Mouse (Mus musculus) hindbrain, embryonic 10.5 days (tissue): ENCODE results near the gene Gm9837. TPM values are rescaled to one million over a fixed set of nuclear protein-coding genes. Genes with fewer than 3 reads are reported as not detected.

ENCODE experiments used
- DNase-seq: peaks from one replicate; pipeline ENCODE4 v3.0.0-alpha.2; 2017; ENCODE audit warnings: low spot score
- H3K27ac ChIP-seq: fragments of 300-500 bp; sonication (generic); 2 replicates; pipeline ENCODE4 v1.5.1; 2016; ENCODE audit warnings: mild to moderate bottlenecking, moderate library complexity
- H3K27me3 ChIP-seq: fragments of 300-500 bp; sonication (generic); 2 replicates; pipeline ENCODE4 v1.6.1; 2016; ENCODE audit warnings: mild to moderate bottlenecking; ENCODE audit not compliant: poor library complexity, insufficient read depth, severe bottlenecking
- H3K36me3 ChIP-seq: fragments of 300-500 bp; sonication (generic); 2 replicates; pipeline ENCODE4 v1.6.1; 2016; ENCODE audit warnings: mild to moderate bottlenecking, moderate library complexity
- H3K4me1 ChIP-seq: fragments of 300-500 bp; sonication (generic); replicated peaks from 2 replicates; pipeline ENCODE4 v1.6.1; 2016; ENCODE audit warnings: mild to moderate bottlenecking
- H3K4me3 ChIP-seq: fragments of 300-500 bp; sonication (generic); 2 replicates; pipeline ENCODE4 v1.5.1; 2016; ENCODE audit warnings: mild to moderate bottlenecking, moderate library complexity
- H3K9me3 ChIP-seq: fragments of 300-500 bp; sonication (generic); 2 replicates; pipeline ENCODE4 v1.6.1; 2016; ENCODE audit warnings: mild to moderate bottlenecking, moderate library complexity
- WGBS: fragments of 180-500 bp; shearing (Covaris S2); methylation state at CpG from one replicate; pipeline ENCODE4 v1.1.7; 2016; 5-methylcytosine and 5-hydroxymethylcytosine counted together
- polyA plus RNA-seq: library from polyadenylated mRNA; unstranded; fragments of >200 nt; fragmentation: Nextera tagmentation; extraction: Ambion mirVana; gene quantifications from 2 replicates; pipeline ENCODE4 v1.2.1, GENCODE M21; 2016

The Gm9837 gene
- polyA plus RNA-seq, 1 experiment from 2014 or later, result not detected

DNA sequence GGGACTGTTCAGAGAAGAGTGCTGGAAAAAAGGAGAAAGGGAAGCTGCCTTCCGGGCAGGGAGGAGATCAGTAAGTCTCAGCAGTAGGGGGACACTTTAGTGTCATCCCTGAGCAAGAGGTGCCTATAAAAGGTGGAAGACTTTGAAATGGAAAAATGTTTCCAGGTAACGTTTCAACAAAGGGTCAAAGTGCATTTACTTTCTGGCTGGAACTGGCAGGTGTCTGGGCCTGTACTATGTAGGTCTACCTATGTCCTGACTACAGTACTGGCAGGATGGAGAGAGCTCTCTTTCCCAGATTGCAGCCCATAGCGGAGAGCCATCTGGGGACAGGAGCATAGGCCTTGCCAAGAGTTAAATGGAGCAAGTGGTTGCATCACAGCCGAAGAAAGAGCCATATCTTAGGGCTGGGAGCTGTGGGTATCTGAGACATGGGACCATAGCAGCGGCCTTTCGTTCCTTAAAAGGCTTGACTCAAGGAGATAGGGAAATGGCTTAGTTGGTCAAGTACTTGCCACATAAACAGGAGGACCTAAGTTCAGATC, 44.5 kb downstream of the Gm9837 start:
- Histone ChIP-seq H3K27ac (no peak overlapping the region), H3K27me3 (no peaks in the 10 kb centered on the region), H3K4me1 (peaks cover 11% of the 10 kb centered on the region), H3K4me3 (no peak overlapping the region), H3K9me3 (no peaks in the 10 kb centered on the region), H3K36me3 (peaks cover 38% of the 10 kb centered on the region)
- WGBS, result 91% methylated on average over 6 of the region's 6 CpGs
- no peak for DNase-seq

DNA sequence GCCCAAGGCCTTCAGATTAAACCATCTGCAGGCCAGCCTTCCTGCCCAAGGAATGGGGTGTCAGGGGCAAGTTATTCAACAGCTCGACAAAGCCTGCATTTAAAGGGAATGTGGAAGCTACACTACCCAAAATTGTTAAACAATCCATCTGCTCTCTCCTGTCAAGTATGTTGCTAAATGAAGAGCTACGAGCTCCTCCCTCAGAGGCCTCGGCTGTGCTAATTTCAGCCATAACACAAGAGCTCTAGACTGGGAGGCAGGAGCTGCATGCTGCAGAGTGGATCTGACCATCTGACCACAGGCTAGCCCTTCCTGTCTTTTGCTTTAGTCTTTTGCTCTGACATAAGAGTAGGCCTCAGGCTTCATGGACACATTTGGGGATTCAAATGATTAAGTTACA, 45.0 kb downstream of the Gm9837 start:
- no peak for DNase-seq
- H3K4me1 ChIP-seq, result peaks cover 11% of the 10 kb centered on the region
- peaks cover 41% of the 10 kb centered on the region for H3K36me3 ChIP-seq
- H3K27me3 ChIP-seq, result no peaks in the 10 kb centered on the region
- H3K9me3 ChIP-seq, result no peaks in the 10 kb centered on the region
- WGBS, result 84% methylated on average over 3 of the region's 3 CpGs
- no peak overlapping the region for H3K27ac ChIP-seq
- no peak overlapping the region for H3K4me3 ChIP-seq

- no peak overlapping the region for H3K27ac ChIP-seq
- no peaks in the 10 kb centered on the region for H3K27me3 ChIP-seq
- DNase-seq, result no peak
- H3K36me3 ChIP-seq, result peaks cover 45% of the 10 kb centered on the region
- H3K4me3 ChIP-seq, result no peak overlapping the region
- WGBS, result 83% methylated on average over 2 of the region's 2 CpGs
- H3K9me3 ChIP-seq, result no peaks in the 10 kb centered on the region
- H3K4me1 ChIP-seq, result peaks cover 8% of the 10 kb centered on the region
Observed at GRCm38 (mm10) chr11:53424826-53425225, 45.5 kb downstream of the Gm9837 start.

- Histone ChIP-seq H3K27me3 (no peaks in the 10 kb centered on the region), H3K36me3 (peaks cover 50% of the 10 kb centered on the region), H3K4me3 (no peak within 1 kb of the TSS), H3K4me1 (no peaks in the 10 kb centered on the region), H3K9me3 (no peaks in the 10 kb centered on the region), H3K27ac (no peak within 1 kb of the TSS)
- DNase-seq, result no peak
- 89% methylated on average over 4 of the region's 4 CpGs for WGBS
Observed at GRCm38 (mm10) chr11:53423036-53423435, 47.2 kb downstream of the Gm9837 start, which contains the start of gene Leap2. Leap2 (minus strand) TSS chr11:53423170.

Other genes with a start within 250 kb of the Gm9837 start
- 91.2 and 112 TPM in 2 replicates for gene Hspa4, start 170.0 kb downstream of the Gm9837 start, polyA plus RNA-seq
- gene Zcchc10, start 145.8 kb downstream of the Gm9837 start, polyA plus RNA-seq, result 22.6 and 26.0 TPM in 2 replicates
- gene Aff4, start 119.6 kb downstream of the Gm9837 start, polyA plus RNA-seq, result 36.6 and 48.9 TPM in 2 replicates
- gene Leap2, start 47.3 kb downstream of the Gm9837 start, polyA plus RNA-seq, result 0.34 TPM in 1 of 2 replicates, not detected in the other
- gene Uqcrq, start 39.6 kb downstream of the Gm9837 start, polyA plus RNA-seq, result 548 and 642 TPM in 2 replicates
- gene Gdf9, start 39.5 kb downstream of the Gm9837 start, polyA plus RNA-seq, result 2.6 and 2.9 TPM in 2 replicates
- not detected in 2 replicates for gene Gm10447, start 13.4 kb downstream of the Gm9837 start, polyA plus RNA-seq
- 1.8 and 2.0 TPM in 2 replicates for gene Shroom1, start 13.3 kb downstream of the Gm9837 start, polyA plus RNA-seq
- not detected in 2 replicates for gene Gm9945, start 9.7 kb upstream of the Gm9837 start, polyA plus RNA-seq
- gene Sowaha, start 9.8 kb upstream of the Gm9837 start, polyA plus RNA-seq, result 0.26 and 0.44 TPM in 2 replicates
- gene Sept8, start 48.8 kb upstream of the Gm9837 start, polyA plus RNA-seq, result 14.8 and 15.6 TPM in 2 replicates
- gene Kif3a, start 96.9 kb upstream of the Gm9837 start, polyA plus RNA-seq, result 67.8 and 71.5 TPM in 2 replicates
- gene Il4, start 148.2 kb upstream of the Gm9837 start, polyA plus RNA-seq, result 0.66 and 1.2 TPM in 2 replicates
- gene Il13, start 164.2 kb upstream of the Gm9837 start, polyA plus RNA-seq, result not detected in 2 replicates
- gene Rad50, start 236.8 kb upstream of the Gm9837 start, polyA plus RNA-seq, result 13.7 and 21.9 TPM in 2 replicates